Mouse (Mus musculus): Measurements from ENCODE around the gene Cyp19a1.

GRCm38 (mm10) chr9:54163117-54163516 lies 104.8 kb downstream of the Cyp19a1 start:
- TF ChIP-seq CTCF (IDR thresholded peaks at IDR 0.05; ENCODE audit: insufficient read depth, low read length) (0 out of 2 replicates have a peak, but pooled peaks have one; percentile 6), POLR2A (IDR thresholded peaks at IDR 0.05; ENCODE audit: borderline replicate concordance, extremely low read depth, low read depth, low read length) (no peak)

All from lung, adult 2 months (tissue).